Mouse (Mus musculus): Measurements from ENCODE around the gene Wap. TPM values are rescaled to one million over a fixed set of nuclear protein-coding genes. Genes with fewer than 3 reads are reported as not detected.
"Not testable (repeated sequence)": the region's sequence is repeated elsewhere in the genome, so short reads cannot be mapped to it uniquely, and the experiment has no call there.

Wap gene
- polyA plus RNA-seq, 1 experiment from 2014 or later = not detected

GRCm38 (mm10) chr11:6670044-6670443 lies 31.6 kb upstream of the Wap start:
- H3K9ac ChIP-seq (ENCODE audit: low read length) = no peak overlapping the region
- no peaks in the 10 kb centered on the region for H3K4me1 ChIP-seq (ENCODE audit: control insufficient read depth, insufficient read depth, low read length)
- no peak overlapping the region for H3K27ac ChIP-seq (ENCODE audit: low read depth, low read length)
- DNase-seq (ENCODE audit: low spot score, missing footprints) = no peak
- no peak overlapping the region for H3K4me2 ChIP-seq
- H3K4me3 ChIP-seq (ENCODE audit: low read depth, low read length) = no peak overlapping the region
- 47% methylated on average over 2 of the region's 2 CpGs for WGBS
- H3K9me3 ChIP-seq (ENCODE audit: control insufficient read depth, low read length) = no peaks in the 10 kb centered on the region
- H3K27me3 ChIP-seq (ENCODE audit: control insufficient read depth, insufficient read depth, low read length) = no peaks in the 10 kb centered on the region
- ATAC-seq (ENCODE audit: low FRiP score) = no peak
- H3K36me3 ChIP-seq (ENCODE audit: control insufficient read depth, insufficient read depth, low read length) = no peaks in the 10 kb centered on the region

GRCm38 (mm10) chr11:6669041-6669440 lies 30.6 kb upstream of the Wap start:
- Histone ChIP-seq H3K9ac (ENCODE audit: low read length) (no peak overlapping the region), H3K27ac (ENCODE audit: low read depth, low read length) (no peak overlapping the region), H3K4me1 (ENCODE audit: control insufficient read depth, insufficient read depth, low read length) (no peaks in the 10 kb centered on the region), H3K36me3 (ENCODE audit: control insufficient read depth, insufficient read depth, low read length) (no peaks in the 10 kb centered on the region), H3K9me3 (ENCODE audit: control insufficient read depth, low read length) (no peaks in the 10 kb centered on the region), H3K4me3 (ENCODE audit: low read depth, low read length) (no peak overlapping the region), H3K27me3 (ENCODE audit: control insufficient read depth, insufficient read depth, low read length) (no peaks in the 10 kb centered on the region), H3K4me2 (no peak overlapping the region)
- WGBS = 47% methylated on average over 9 of the region's 9 CpGs
- ATAC-seq (ENCODE audit: low FRiP score) (no peak), DNase-seq (ENCODE audit: low spot score, missing footprints) (no peak)

- H3K9me3 ChIP-seq (ENCODE audit: control insufficient read depth, low read length) = no peaks in the 10 kb centered on the region
- no peaks in the 10 kb centered on the region for H3K4me1 ChIP-seq (ENCODE audit: control insufficient read depth, insufficient read depth, low read length)
- no peak for DNase-seq (ENCODE audit: low spot score, missing footprints)
- no peaks in the 10 kb centered on the region for H3K27me3 ChIP-seq (ENCODE audit: control insufficient read depth, insufficient read depth, low read length)
- no peak overlapping the region for H3K9ac ChIP-seq (ENCODE audit: low read length)
- H3K4me3 ChIP-seq (ENCODE audit: low read depth, low read length) = no peak overlapping the region
- no peak overlapping the region for H3K4me2 ChIP-seq
- ATAC-seq (ENCODE audit: low FRiP score) = no peak
- WGBS = 93% methylated on average over 2 of the region's 2 CpGs
- no peak overlapping the region for H3K27ac ChIP-seq (ENCODE audit: low read depth, low read length)
- no peaks in the 10 kb centered on the region for H3K36me3 ChIP-seq (ENCODE audit: control insufficient read depth, insufficient read depth, low read length)
Measured at GRCm38 (mm10) chr11:6666634-6667033, 28.2 kb upstream of the Wap start.

GRCm38 (mm10) chr11:6661206-6661605 lies 22.8 kb upstream of the Wap start:
- 75% methylated on average over 14 of the region's 14 CpGs for WGBS
- no peak overlapping the region for H3K4me2 ChIP-seq
- H3K9ac ChIP-seq (ENCODE audit: low read length) = no peak overlapping the region
- DNase-seq (ENCODE audit: low spot score, missing footprints) (no peak), ATAC-seq (ENCODE audit: low FRiP score) (no peak)
- H3K27me3 ChIP-seq (ENCODE audit: control insufficient read depth, insufficient read depth, low read length) = no peaks in the 10 kb centered on the region
- H3K4me1 ChIP-seq (ENCODE audit: control insufficient read depth, insufficient read depth, low read length) = 0 out of 2 replicates have a peak, but pooled peaks cover 4% of the 10 kb centered on the region
- H3K9me3 ChIP-seq (ENCODE audit: control insufficient read depth, low read length) = no peaks in the 10 kb centered on the region
- H3K4me3 ChIP-seq (ENCODE audit: low read depth, low read length) = no peak overlapping the region
- H3K27ac ChIP-seq (ENCODE audit: low read depth, low read length) = no peak overlapping the region
- no peaks in the 10 kb centered on the region for H3K36me3 ChIP-seq (ENCODE audit: control insufficient read depth, insufficient read depth, low read length)

- peak; percentile 97 for DNase-seq (ENCODE audit: low spot score, missing footprints)
- Histone ChIP-seq H3K9ac (ENCODE audit: low read length) (peak within 1 kb of the TSS; percentile 33), H3K4me3 (ENCODE audit: low read depth, low read length) (peak within 1 kb of the TSS; percentile 38), H3K9me3 (ENCODE audit: control insufficient read depth, low read length) (no peaks in the 10 kb centered on the region), H3K27ac (ENCODE audit: low read depth, low read length) (no peak within 1 kb of the TSS), H3K36me3 (ENCODE audit: control insufficient read depth, insufficient read depth, low read length) (no peaks in the 10 kb centered on the region), H3K27me3 (ENCODE audit: control insufficient read depth, insufficient read depth, low read length) (no peaks in the 10 kb centered on the region), H3K4me1 (ENCODE audit: control insufficient read depth, insufficient read depth, low read length) (0 out of 2 replicates have a peak, but pooled peaks cover 4% of the 10 kb centered on the region), H3K4me2 (peak within 1 kb of the TSS; percentile 51)
- WGBS = 0% methylated on average over 18 of the region's 18 CpGs
- peak; percentile 87 for ATAC-seq (ENCODE audit: low FRiP score)
Measured at GRCm38 (mm10) chr11:6658271-6658670, 19.8 kb upstream of the Wap start, which contains the start of gene Ramp3. Gene Ramp3, plus strand, starts transcription at chr11:6658521.

GRCm38 (mm10) chr11:6654903-6655302 lies 16.5 kb upstream of the Wap start:
- 0 out of 2 replicates have a peak, but pooled peaks cover 4% of the 10 kb centered on the region for H3K4me1 ChIP-seq (ENCODE audit: control insufficient read depth, insufficient read depth, low read length)
- no peak overlapping the region for H3K9ac ChIP-seq (ENCODE audit: low read length)
- DNase-seq (ENCODE audit: low spot score, missing footprints) (peak; percentile 99), ATAC-seq (ENCODE audit: low FRiP score) (peak; percentile 38)
- H3K27ac ChIP-seq (ENCODE audit: low read depth, low read length) = no peak overlapping the region
- no peaks in the 10 kb centered on the region for H3K36me3 ChIP-seq (ENCODE audit: control insufficient read depth, insufficient read depth, low read length)
- H3K9me3 ChIP-seq (ENCODE audit: control insufficient read depth, low read length) = no peaks in the 10 kb centered on the region
- no peak overlapping the region for H3K4me2 ChIP-seq
- H3K4me3 ChIP-seq (ENCODE audit: low read depth, low read length) = no peak overlapping the region
- 2% methylated on average over 2 of the region's 2 CpGs for WGBS
- H3K27me3 ChIP-seq (ENCODE audit: control insufficient read depth, insufficient read depth, low read length) = no peaks in the 10 kb centered on the region

GRCm38 (mm10) chr11:6652978-6653377 lies 14.5 kb upstream of the Wap start:
- H3K27ac ChIP-seq (ENCODE audit: low read depth, low read length); DNase-seq (ENCODE audit: low spot score, missing footprints); H3K4me3 ChIP-seq (ENCODE audit: low read depth, low read length); H3K27me3 ChIP-seq (ENCODE audit: control insufficient read depth, insufficient read depth, low read length); ATAC-seq (ENCODE audit: low FRiP score); H3K4me1 ChIP-seq (ENCODE audit: control insufficient read depth, insufficient read depth, low read length); H3K9ac ChIP-seq (ENCODE audit: low read length); H3K9me3 ChIP-seq (ENCODE audit: control insufficient read depth, low read length); H3K36me3 ChIP-seq (ENCODE audit: control insufficient read depth, insufficient read depth, low read length); H3K4me2 ChIP-seq: not testable (repeated sequence)
- WGBS = 78% methylated on average over 3 of the region's 3 CpGs

GRCm38 (mm10) chr11:6650519-6650918 lies 12.1 kb upstream of the Wap start:
- no peak for DNase-seq (ENCODE audit: low spot score, missing footprints)
- Histone ChIP-seq H3K4me3 (ENCODE audit: low read depth, low read length) (no peak overlapping the region), H3K9me3 (ENCODE audit: control insufficient read depth, low read length) (no peaks in the 10 kb centered on the region), H3K4me2 (no peak overlapping the region), H3K27me3 (ENCODE audit: control insufficient read depth, insufficient read depth, low read length) (no peaks in the 10 kb centered on the region), H3K4me1 (ENCODE audit: control insufficient read depth, insufficient read depth, low read length) (no peaks in the 10 kb centered on the region), H3K36me3 (ENCODE audit: control insufficient read depth, insufficient read depth, low read length) (no peaks in the 10 kb centered on the region), H3K27ac (ENCODE audit: low read depth, low read length) (no peak overlapping the region), H3K9ac (ENCODE audit: low read length) (no peak overlapping the region)
- 68% methylated on average over 7 of the region's 7 CpGs for WGBS
- no peak for ATAC-seq (ENCODE audit: low FRiP score)

GRCm38 (mm10) chr11:6647831-6648724 lies 9.6 kb upstream of the Wap start:
- WGBS = 62% methylated on average over 9 of the region's 9 CpGs
- H3K27ac ChIP-seq (ENCODE audit: low read depth, low read length) = no peak overlapping the region; the same call in 1 of the 2 replicates
- ATAC-seq (ENCODE audit: low FRiP score) = no peak
- no peak overlapping the region for H3K4me2 ChIP-seq
- no peak for DNase-seq (ENCODE audit: low spot score, missing footprints)
- H3K27me3 ChIP-seq (ENCODE audit: control insufficient read depth, insufficient read depth, low read length) = no peaks in the 10 kb centered on the region
- no peak overlapping the region for H3K4me3 ChIP-seq (ENCODE audit: low read depth, low read length)
- no peaks in the 10 kb centered on the region for H3K9me3 ChIP-seq (ENCODE audit: control insufficient read depth, low read length)
- H3K4me1 ChIP-seq (ENCODE audit: control insufficient read depth, insufficient read depth, low read length) = no peaks in the 10 kb centered on the region
- no peak overlapping the region for H3K9ac ChIP-seq (ENCODE audit: low read length)
- no peaks in the 10 kb centered on the region for H3K36me3 ChIP-seq (ENCODE audit: control insufficient read depth, insufficient read depth, low read length)

Measured in midbrain, embryonic 11.5 days (tissue).